Mouse (Mus musculus): ENCODE measurements around the gene Vmn1r127. TPM values are rescaled to one million over a fixed set of nuclear protein-coding genes. Genes with fewer than 3 reads are reported as not detected.

Gene Vmn1r127
- not detected for polyA plus RNA-seq (2017; shearing (Covaris generic))

DNA sequence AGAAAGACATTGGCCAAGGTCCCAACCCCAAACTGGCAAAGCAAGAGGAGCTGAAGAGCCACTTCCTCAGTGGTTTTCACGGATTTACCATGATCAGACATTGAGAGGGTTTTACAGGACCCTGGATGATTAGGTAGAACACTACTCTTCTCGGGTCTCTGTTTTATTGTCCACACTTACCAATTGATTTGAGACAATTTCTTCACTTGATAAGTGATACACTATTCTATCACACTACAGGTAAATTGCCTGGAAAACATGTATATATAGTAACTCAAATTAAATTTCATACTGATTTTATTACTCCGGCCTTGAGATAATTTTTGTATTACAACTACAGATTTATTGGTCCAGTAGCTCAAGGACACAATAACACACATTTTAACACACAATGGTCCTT lies at the start of gene Vmn1r127:
Gene Vmn1r127, minus strand, starts transcription at position 101 of the 400 bp plus-strand sequence.

GRCm38 (mm10) chr7:21361191-21361590 lies 41.5 kb upstream of the Vmn1r127 start, which contains the start of gene Vmn1r129:
Gene Vmn1r129, minus strand, starts transcription at chr7:21361291.

GRCm38 (mm10) chr7:21349073-21349472 lies 29.4 kb upstream of the Vmn1r127 start, which contains the start of gene Vmn1r128:
Gene Vmn1r128, plus strand, starts transcription at chr7:21349373.

GRCm38 (mm10) chr7:21301367-21301766 lies 18.3 kb downstream of the Vmn1r127 start, which contains the start of gene Vmn1r126:
Gene Vmn1r126, minus strand, starts transcription at chr7:21301467.

GRCm38 (mm10) chr7:21271879-21272278 lies 47.8 kb downstream of the Vmn1r127 start, which contains the start of gene Vmn1r125:
Gene Vmn1r125, plus strand, starts transcription at chr7:21272179.

Other genes with a start within 250 kb of the Vmn1r127 start
- gene Vmn1r121, start 221.3 kb downstream of the Vmn1r127 start, polyA plus RNA-seq (2017; shearing (Covaris generic)): not detected
- not detected for gene Vmn1r122, start 185.7 kb downstream of the Vmn1r127 start, polyA plus RNA-seq (2017; shearing (Covaris generic))
- not detected for gene Vmn1r123, start 157.7 kb downstream of the Vmn1r127 start, polyA plus RNA-seq (2017; shearing (Covaris generic))
- gene Gm5157, start 129.4 kb downstream of the Vmn1r127 start, polyA plus RNA-seq (2017; shearing (Covaris generic)): not detected
- not detected for gene Vmn1r124, start 59.2 kb downstream of the Vmn1r127 start, polyA plus RNA-seq (2017; shearing (Covaris generic))
- not detected for gene Vmn1r125, start 47.7 kb downstream of the Vmn1r127 start, polyA plus RNA-seq (2017; shearing (Covaris generic))
- gene Vmn1r126, start 18.4 kb downstream of the Vmn1r127 start, polyA plus RNA-seq (2017; shearing (Covaris generic)): not detected
- not detected for gene Vmn1r128, start 29.5 kb upstream of the Vmn1r127 start, polyA plus RNA-seq (2017; shearing (Covaris generic))
- not detected for gene Vmn1r129, start 41.4 kb upstream of the Vmn1r127 start, polyA plus RNA-seq (2017; shearing (Covaris generic))
- 1.3 TPM for gene Gm6882, start 112.9 kb upstream of the Vmn1r127 start, polyA plus RNA-seq (2017; shearing (Covaris generic))
- gene Vmn1r130, start 191.9 kb upstream of the Vmn1r127 start, polyA plus RNA-seq (2017; shearing (Covaris generic)): not detected
- not detected for gene Vmn1r131, start 226.2 kb upstream of the Vmn1r127 start, polyA plus RNA-seq (2017; shearing (Covaris generic))

Measured in effector memory CD4-positive, alpha-beta T cell, adult 7 months (primary cell).